Mouse (Mus musculus): ENCODE measurements around the gene Tmem274. TPM values are rescaled to one million over a fixed set of nuclear protein-coding genes. Genes with fewer than 3 reads are reported as not detected.
"Not testable (repeated sequence)": the region's sequence is repeated elsewhere in the genome, so short reads cannot be mapped to it uniquely, and the experiment has no call there.

The Tmem274 gene
- polyA plus RNA-seq (2012; rRNA removed) (not detected in 2 replicates), polyA plus RNA-seq (2014; fragmentation: Nextera tagmentation; extraction: Ambion mirVana) (not detected in 2 replicates)

DNA sequence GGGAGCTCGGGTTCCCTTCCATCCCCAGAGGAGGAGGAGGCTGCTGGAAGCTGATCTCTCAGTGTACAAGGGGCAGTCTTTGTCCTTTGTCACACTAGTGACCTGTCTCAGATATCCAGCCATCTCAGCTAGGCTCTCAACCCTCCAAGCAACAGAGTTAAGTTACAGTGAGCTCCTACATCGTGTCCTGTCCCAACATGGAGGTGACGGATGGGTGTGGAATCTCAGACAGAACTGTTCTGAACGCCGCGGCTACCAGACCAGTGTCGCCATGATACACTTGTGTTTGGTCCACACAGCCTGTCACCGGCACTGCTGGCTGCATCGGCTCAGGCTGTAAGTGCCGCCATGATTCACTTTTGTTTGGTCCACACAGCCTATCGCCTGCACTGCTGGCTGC lies at the start of gene Tmem274:
TSS of gene Tmem274 (plus strand) at position 301 of the 400 bp plus-strand sequence.
- Histone ChIP-seq H3K4me3 (ENCODE audit: insufficient read depth in 1 of 2, low read depth in 2 of 2, low read length in 2 of 2) (no peak within 1 kb of the TSS), H3K27ac (no peak within 1 kb of the TSS), H3K9ac (replicated peaks) (no peak within 1 kb of the TSS), H3K4me2 (ENCODE audit: low read depth) (no peak within 1 kb of the TSS), H3K27me3 (ENCODE audit: control insufficient read depth, insufficient read depth, low read length) (no peaks in the 10 kb centered on the region), H3K9me3 (ENCODE audit: control insufficient read depth, low read length) (no peaks in the 10 kb centered on the region), H3K4me1 (replicated peaks; ENCODE audit: control insufficient read depth in 2 of 2, insufficient read depth in 2 of 2, low read length in 1 of 2) (no peaks in the 10 kb centered on the region), H3K36me3 (replicated peaks; ENCODE audit: control insufficient read depth, insufficient read depth, low read depth) (no peaks in the 10 kb centered on the region)
- ATAC-seq (ENCODE audit: insufficient read depth) (no peak), DNase-seq (ENCODE audit: low read depth in 3 of 3, low spot score in 3 of 3) (no peak)
- no peak for TF ChIP-seq EP300 (IDR thresholded peaks at IDR 0.05; ENCODE audit: low read depth)
- no peak for TF ChIP-seq CTCF (IDR thresholded peaks at IDR 0.05; ENCODE audit: low read depth)
- 81% methylated on average over 11 of the region's 11 CpGs for WGBS (ENCODE audit: insufficient replicate concordance)

DNA sequence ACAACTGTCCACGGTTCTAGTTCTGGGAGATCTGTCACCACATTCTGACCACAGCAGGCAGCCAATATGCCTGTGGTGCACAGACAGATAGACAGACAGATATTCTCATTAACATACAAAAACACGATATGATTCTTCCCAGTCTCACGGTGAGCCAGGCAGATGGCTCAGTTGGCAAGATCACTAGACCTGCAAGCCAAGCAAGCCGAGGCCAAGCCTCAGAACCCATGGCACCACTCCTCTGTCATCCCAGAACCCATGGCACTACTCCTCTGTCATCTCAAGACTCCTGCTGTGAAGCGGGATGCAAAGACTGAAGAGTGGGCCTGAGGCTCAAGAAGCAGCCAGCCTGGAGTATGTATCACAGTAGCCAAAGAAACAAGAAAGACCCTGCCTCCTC lies 47.6 kb upstream of the Tmem274 start:
- Histone ChIP-seq H3K9me3 (ENCODE audit: control insufficient read depth, low read length) (no peaks in the 10 kb centered on the region), H3K4me1 (replicated peaks; ENCODE audit: control insufficient read depth in 2 of 2, insufficient read depth in 2 of 2, low read length in 1 of 2) (peaks cover 6% of the 10 kb centered on the region in 2 experiments), H3K4me2 (ENCODE audit: low read depth) (no peak overlapping the region), H3K4me3 (ENCODE audit: insufficient read depth in 1 of 2, low read depth in 2 of 2, low read length in 2 of 2) (no peak overlapping the region), H3K27me3 (ENCODE audit: control insufficient read depth, insufficient read depth, low read length) (no peaks in the 10 kb centered on the region), H3K9ac (replicated peaks) (no peak overlapping the region), H3K27ac (no peak overlapping the region), H3K36me3 (replicated peaks; ENCODE audit: control insufficient read depth, insufficient read depth, low read depth) (no peaks in the 10 kb centered on the region)
- 54% methylated on average over 5 of the region's 5 CpGs for WGBS (ENCODE audit: insufficient replicate concordance)
- no peak for DNase-seq (ENCODE audit: low read depth in 3 of 3, low spot score in 3 of 3)
- no peak for ATAC-seq (ENCODE audit: insufficient read depth)
- no peak for TF ChIP-seq EP300 (IDR thresholded peaks at IDR 0.05; ENCODE audit: low read depth)
- TF ChIP-seq CTCF (IDR thresholded peaks at IDR 0.05; ENCODE audit: low read depth) = no peak

DNA sequence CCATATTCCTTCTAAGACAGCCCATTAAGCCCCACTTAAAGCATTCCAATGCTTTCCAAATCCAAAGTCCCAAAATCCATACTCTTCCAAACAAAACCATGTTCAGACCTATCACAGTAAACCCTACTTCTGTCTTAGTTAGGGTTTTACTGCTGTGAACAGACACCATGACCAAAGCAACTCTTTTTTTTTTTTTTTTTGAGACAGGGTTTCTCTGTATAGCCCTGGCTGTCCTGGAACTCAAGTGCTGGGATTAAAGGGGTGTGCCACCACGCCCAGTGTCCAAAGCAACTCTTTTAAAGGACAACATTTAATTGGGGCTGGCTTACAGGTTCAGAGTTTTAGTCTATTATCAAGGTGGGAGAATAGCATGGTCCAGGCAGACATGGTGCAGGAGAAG lies 45.3 kb upstream of the Tmem274 start:
- not testable (repeated sequence) for H3K9me3 ChIP-seq (ENCODE audit: control insufficient read depth, low read length); H3K27ac ChIP-seq; H3K4me1 ChIP-seq (replicated peaks; ENCODE audit: control insufficient read depth in 2 of 2, insufficient read depth in 2 of 2, low read length in 1 of 2); H3K4me3 ChIP-seq (ENCODE audit: insufficient read depth in 1 of 2, low read depth in 2 of 2, low read length in 2 of 2); H3K9ac ChIP-seq (replicated peaks); H3K27me3 ChIP-seq (ENCODE audit: control insufficient read depth, insufficient read depth, low read length); H3K4me2 ChIP-seq (ENCODE audit: low read depth); DNase-seq (ENCODE audit: low read depth in 3 of 3, low spot score in 3 of 3); ATAC-seq (ENCODE audit: insufficient read depth); H3K36me3 ChIP-seq (replicated peaks; ENCODE audit: control insufficient read depth, insufficient read depth, low read depth)
- WGBS (ENCODE audit: insufficient replicate concordance) = 65% methylated on average over 1 of the region's 1 CpGs

DNA sequence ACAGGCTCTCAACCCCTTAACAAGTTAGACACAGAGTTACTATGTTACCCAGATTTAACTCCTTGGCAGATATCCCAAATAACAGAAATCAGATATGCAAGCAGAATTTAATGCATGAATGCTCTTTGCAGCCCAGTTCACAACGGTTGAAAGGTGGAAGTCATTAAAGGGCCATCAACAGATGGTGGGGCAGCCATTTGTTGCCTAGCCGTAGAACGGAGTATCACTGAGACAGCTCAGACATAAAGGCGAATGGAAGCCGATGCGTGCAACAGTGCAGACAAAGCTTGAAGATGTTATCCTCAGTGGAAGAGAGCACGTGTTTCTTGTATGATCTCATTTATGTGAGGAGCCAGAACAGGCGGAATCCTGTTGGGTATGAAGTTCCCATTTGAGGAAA lies 36.6 kb upstream of the Tmem274 start:
- no peaks in the 10 kb centered on the region for H3K9me3 ChIP-seq (ENCODE audit: control insufficient read depth, low read length)
- H3K4me3 ChIP-seq (ENCODE audit: insufficient read depth in 1 of 2, low read depth in 2 of 2, low read length in 2 of 2) = no peak overlapping the region
- TF ChIP-seq EP300 (IDR thresholded peaks at IDR 0.05; ENCODE audit: low read depth) (no peak), CTCF (IDR thresholded peaks at IDR 0.05; ENCODE audit: low read depth) (no peak)
- H3K4me2 ChIP-seq (ENCODE audit: low read depth) = no peak overlapping the region
- no peaks in the 10 kb centered on the region for H3K36me3 ChIP-seq (replicated peaks; ENCODE audit: control insufficient read depth, insufficient read depth, low read depth)
- H3K27me3 ChIP-seq (ENCODE audit: control insufficient read depth, insufficient read depth, low read length) = no peaks in the 10 kb centered on the region
- H3K9ac ChIP-seq (replicated peaks) = no peak overlapping the region
- H3K27ac ChIP-seq = no peak overlapping the region
- ATAC-seq (ENCODE audit: insufficient read depth) = no peak
- DNase-seq (ENCODE audit: low read depth in 3 of 3, low spot score in 3 of 3) = no peak
- H3K4me1 ChIP-seq (replicated peaks; ENCODE audit: control insufficient read depth in 2 of 2, insufficient read depth in 2 of 2, low read length in 1 of 2) = peaks cover 1 to 15% of the 10 kb centered on the region in 2 experiments; a peak in 3 of 4 replicates
- 60% methylated on average over 8 of the region's 8 CpGs for WGBS (ENCODE audit: insufficient replicate concordance)

DNA sequence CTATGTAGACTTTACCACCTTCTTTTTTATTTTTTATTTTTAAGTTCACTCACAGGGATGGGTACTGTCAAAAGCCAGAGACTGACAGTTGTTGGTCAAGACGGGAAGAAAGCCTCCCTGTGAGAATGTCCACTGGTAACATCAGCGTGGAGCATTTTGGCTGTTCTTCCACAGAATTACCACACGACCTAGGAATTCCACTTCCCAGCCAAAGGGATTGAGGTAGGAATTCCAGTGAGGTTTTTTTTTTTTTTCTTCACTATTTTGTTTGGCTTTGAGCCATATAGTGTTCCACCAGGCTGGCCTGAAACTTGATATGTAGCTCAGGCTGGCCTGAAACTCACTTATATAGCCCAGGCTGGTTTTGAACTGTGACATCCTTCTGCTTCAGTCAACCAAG lies 34.7 kb upstream of the Tmem274 start:
- no peaks in the 10 kb centered on the region for H3K9me3 ChIP-seq (ENCODE audit: control insufficient read depth, low read length)
- ATAC-seq (ENCODE audit: insufficient read depth) = no peak
- no peak for DNase-seq (ENCODE audit: low read depth in 3 of 3, low spot score in 3 of 3)
- H3K4me2 ChIP-seq (ENCODE audit: low read depth) = no peak overlapping the region
- no peak overlapping the region for H3K4me3 ChIP-seq (ENCODE audit: insufficient read depth in 1 of 2, low read depth in 2 of 2, low read length in 2 of 2)
- no peaks in the 10 kb centered on the region for H3K36me3 ChIP-seq (replicated peaks; ENCODE audit: control insufficient read depth, insufficient read depth, low read depth)
- no peaks in the 10 kb centered on the region for H3K27me3 ChIP-seq (ENCODE audit: control insufficient read depth, insufficient read depth, low read length)
- no peak overlapping the region for H3K9ac ChIP-seq (replicated peaks)
- TF ChIP-seq EP300 (IDR thresholded peaks at IDR 0.05; ENCODE audit: low read depth) = no peak
- TF ChIP-seq CTCF (IDR thresholded peaks at IDR 0.05; ENCODE audit: low read depth) = no peak
- H3K27ac ChIP-seq = no peak overlapping the region
- WGBS (ENCODE audit: insufficient replicate concordance) = 47% methylated on average over 3 of the region's 3 CpGs
- H3K4me1 ChIP-seq (replicated peaks; ENCODE audit: control insufficient read depth in 2 of 2, insufficient read depth in 2 of 2, low read length in 1 of 2) = peaks cover 4 to 24% of the 10 kb centered on the region in 2 experiments; a peak in 3 of 4 replicates
